Mouse (Mus musculus): ENCODE measurements around the gene Bcl11b. TPM values are rescaled to one million over a fixed set of nuclear protein-coding genes. Genes with fewer than 3 reads are reported as not detected.

Bcl11b gene
- polyA plus RNA-seq, 1 experiment from 2014 or later = 0.30 TPM

GRCm38 (mm10) chr12:107968331-107968730, 35.1 kb downstream of the Bcl11b start:
- Histone ChIP-seq H3K27ac (no peak overlapping the region), H3K4me2 (no peak overlapping the region), H3K4me1 (no peaks in the 10 kb centered on the region), H3K4me3 (no peak overlapping the region), H3K9ac (no peak overlapping the region), H3K36me3 (no peaks in the 10 kb centered on the region), H3K9me3 (replicated peaks) (no peaks in the 10 kb centered on the region), H3K27me3 (replicated peaks) (peaks cover 21% of the 10 kb centered on the region; the same call in 1 of the 2 replicates)
- 58% methylated on average over 3 of the region's 3 CpGs for WGBS (ENCODE audit: insufficient replicate concordance)
- ATAC-seq = no peak

DNA sequence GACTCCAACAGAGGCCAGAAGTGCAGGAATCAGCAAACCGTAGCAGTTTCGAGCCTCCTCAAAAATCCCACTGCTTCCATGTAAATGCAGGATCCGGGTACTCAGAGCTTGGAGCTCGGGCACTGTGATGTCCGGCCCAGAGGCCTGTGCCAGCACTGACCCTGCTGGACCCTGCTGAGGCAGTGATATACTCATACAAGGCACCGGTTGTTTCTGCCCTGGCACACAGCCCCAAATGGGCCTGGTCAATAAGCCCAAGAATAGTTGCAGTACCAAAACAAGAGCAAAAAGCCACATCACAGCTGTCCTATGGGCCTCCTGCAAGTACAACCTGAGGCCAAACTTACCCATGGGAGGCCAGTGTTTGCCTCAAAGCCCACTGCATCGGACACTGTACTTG, 36.4 kb downstream of the Bcl11b start:
- no peak overlapping the region for H3K9ac ChIP-seq
- H3K36me3 ChIP-seq = no peaks in the 10 kb centered on the region
- no peak overlapping the region for H3K27ac ChIP-seq
- peaks cover 8% of the 10 kb centered on the region; the same call in 1 of the 2 replicates for H3K27me3 ChIP-seq (replicated peaks)
- no peaks in the 10 kb centered on the region for H3K4me1 ChIP-seq
- ATAC-seq = no peak
- H3K4me3 ChIP-seq = no peak overlapping the region
- no peaks in the 10 kb centered on the region for H3K9me3 ChIP-seq (replicated peaks)
- H3K4me2 ChIP-seq = no peak overlapping the region
- 74% methylated on average over 7 of the region's 7 CpGs for WGBS (ENCODE audit: insufficient replicate concordance)

- Histone ChIP-seq H3K4me3 (no peak overlapping the region), H3K9ac (no peak overlapping the region), H3K4me1 (no peaks in the 10 kb centered on the region), H3K27ac (no peak overlapping the region), H3K4me2 (no peak overlapping the region), H3K9me3 (replicated peaks) (no peaks in the 10 kb centered on the region), H3K27me3 (replicated peaks) (no peaks in the 10 kb centered on the region), H3K36me3 (no peaks in the 10 kb centered on the region)
- WGBS (ENCODE audit: insufficient replicate concordance) = 67% methylated on average over 12 of the region's 12 CpGs
- no peak for ATAC-seq
Measured at GRCm38 (mm10) chr12:107965103-107965502, 38.3 kb downstream of the Bcl11b start.

GRCm38 (mm10) chr12:107964396-107965085, 38.9 kb downstream of the Bcl11b start:
- no peak for ATAC-seq
- H3K4me2 ChIP-seq = no peak overlapping the region
- no peaks in the 10 kb centered on the region for H3K9me3 ChIP-seq (replicated peaks)
- no peaks in the 10 kb centered on the region for H3K4me1 ChIP-seq
- H3K4me3 ChIP-seq = no peak overlapping the region
- no peak overlapping the region for H3K27ac ChIP-seq
- no peak overlapping the region for H3K9ac ChIP-seq
- H3K27me3 ChIP-seq (replicated peaks) = no peaks in the 10 kb centered on the region
- WGBS (ENCODE audit: insufficient replicate concordance) = 67% methylated on average over 14 of the region's 14 CpGs
- no peaks in the 10 kb centered on the region for H3K36me3 ChIP-seq

DNA sequence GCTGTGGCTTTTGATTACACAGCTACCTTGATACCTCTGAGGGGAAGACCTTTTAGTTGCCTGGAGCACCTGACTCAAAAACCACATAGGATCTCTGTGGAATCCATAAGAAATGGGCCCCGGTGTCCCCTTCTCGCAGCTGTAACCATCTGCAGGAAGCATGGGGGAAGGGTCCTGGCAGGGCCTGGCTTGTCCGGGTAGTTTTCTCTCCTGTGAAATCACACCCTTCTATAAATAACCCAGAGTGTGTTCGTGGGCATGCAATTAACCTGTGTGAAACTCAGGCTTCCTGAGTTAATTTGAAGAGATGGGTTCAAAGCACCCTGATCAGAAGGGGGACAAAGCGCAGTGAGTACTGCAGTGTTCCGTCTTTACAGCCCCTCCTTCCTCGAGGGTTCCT, 40.5 kb downstream of the Bcl11b start:
- no peak overlapping the region for H3K4me3 ChIP-seq
- WGBS (ENCODE audit: insufficient replicate concordance) = 50% methylated on average over 7 of the region's 7 CpGs
- no peaks in the 10 kb centered on the region for H3K27me3 ChIP-seq (replicated peaks)
- H3K4me2 ChIP-seq = no peak overlapping the region
- H3K9ac ChIP-seq = no peak overlapping the region
- H3K4me1 ChIP-seq = no peaks in the 10 kb centered on the region
- no peak for ATAC-seq
- no peak overlapping the region for H3K27ac ChIP-seq
- no peaks in the 10 kb centered on the region for H3K36me3 ChIP-seq
- no peaks in the 10 kb centered on the region for H3K9me3 ChIP-seq (replicated peaks)

DNA sequence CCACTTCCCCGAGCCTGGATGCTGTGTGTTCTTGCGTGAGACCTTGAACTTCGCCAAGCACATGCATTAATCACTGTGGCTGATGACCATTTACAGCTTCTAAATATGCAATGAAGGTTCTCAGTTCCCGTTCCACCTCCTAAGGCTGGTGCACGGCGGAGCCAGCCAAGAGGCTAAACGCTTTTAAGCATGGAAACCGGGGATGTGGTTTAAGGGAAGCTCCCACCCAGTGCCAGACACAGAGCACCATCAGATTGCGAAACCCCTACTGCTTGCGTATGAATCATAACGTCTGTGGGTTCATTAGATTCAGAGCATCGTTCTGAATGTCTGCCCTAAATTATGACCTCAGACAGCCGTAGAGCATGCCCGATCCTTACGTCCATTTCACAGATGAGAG, 41.6 kb downstream of the Bcl11b start:
- no peaks in the 10 kb centered on the region for H3K27me3 ChIP-seq (replicated peaks)
- no peaks in the 10 kb centered on the region for H3K4me1 ChIP-seq
- no peak overlapping the region for H3K4me2 ChIP-seq
- H3K27ac ChIP-seq = no peak overlapping the region
- H3K9me3 ChIP-seq (replicated peaks) = no peaks in the 10 kb centered on the region
- H3K36me3 ChIP-seq = no peaks in the 10 kb centered on the region
- 61% methylated on average over 15 of the region's 15 CpGs for WGBS (ENCODE audit: insufficient replicate concordance)
- H3K9ac ChIP-seq = no peak overlapping the region
- no peak for ATAC-seq
- H3K4me3 ChIP-seq = no peak overlapping the region

DNA sequence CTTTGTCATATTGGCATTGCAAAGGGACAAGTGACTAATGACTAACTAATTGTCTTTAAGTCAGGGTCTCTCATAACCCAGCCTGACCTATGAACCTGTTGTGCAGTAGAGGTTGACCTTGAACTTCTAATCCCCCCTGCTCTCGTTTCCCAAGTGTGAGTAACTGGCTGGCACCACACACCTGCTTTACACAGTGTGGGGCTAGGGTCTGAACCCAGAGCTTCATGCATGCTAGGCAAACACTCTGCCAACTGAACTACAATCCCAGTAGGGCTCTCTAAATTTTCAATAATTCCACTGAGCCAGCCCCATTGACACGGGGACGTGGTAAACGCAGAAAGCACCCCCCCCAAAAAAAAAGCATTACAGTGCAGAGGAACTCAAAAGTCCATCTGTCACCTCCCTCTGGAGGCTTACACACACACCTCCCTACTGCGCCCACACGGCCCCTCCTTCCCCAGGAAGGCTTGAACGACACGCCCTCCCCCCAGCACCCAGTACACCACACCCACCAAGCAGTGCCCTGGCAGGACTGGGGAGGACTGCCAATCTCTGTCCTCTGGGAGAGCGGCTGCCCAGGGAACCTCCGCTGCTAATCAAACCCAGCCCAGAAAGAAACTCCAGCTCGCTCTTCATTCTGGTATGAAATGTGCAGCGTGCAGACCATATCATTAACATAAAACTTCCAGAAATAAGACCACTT, 42.5 kb downstream of the Bcl11b start:
- no peaks in the 10 kb centered on the region for H3K4me1 ChIP-seq
- no peak overlapping the region for H3K4me2 ChIP-seq
- WGBS (ENCODE audit: insufficient replicate concordance) = 56% methylated on average over 12 of the region's 12 CpGs

DNA sequence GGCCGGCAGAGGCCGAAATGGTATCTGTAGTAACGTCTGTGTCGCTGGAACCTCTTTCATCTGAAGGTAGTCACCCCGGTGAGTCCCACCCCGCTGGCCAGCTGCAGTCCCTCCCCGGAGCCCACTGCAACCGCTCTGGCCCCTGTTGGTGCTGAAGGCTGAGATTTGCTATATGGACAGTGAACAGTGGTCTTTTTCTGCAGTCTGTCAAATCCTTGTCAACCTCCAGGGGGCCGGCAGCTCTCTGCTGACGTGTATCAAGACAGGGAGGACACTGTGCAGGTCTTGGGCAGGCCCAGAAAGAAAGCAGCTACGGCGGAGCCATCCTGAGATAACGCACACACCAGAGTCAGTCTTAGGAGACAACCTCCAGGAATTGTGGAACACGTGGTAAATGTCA, 43.0 kb downstream of the Bcl11b start:
- Histone ChIP-seq H3K27me3 (replicated peaks) (no peaks in the 10 kb centered on the region), H3K27ac (no peak overlapping the region), H3K36me3 (no peaks in the 10 kb centered on the region), H3K9ac (no peak overlapping the region), H3K4me2 (no peak overlapping the region), H3K4me1 (no peaks in the 10 kb centered on the region), H3K4me3 (no peak overlapping the region), H3K9me3 (replicated peaks) (no peaks in the 10 kb centered on the region)
- 64% methylated on average over 14 of the region's 14 CpGs for WGBS (ENCODE audit: insufficient replicate concordance)
- no peak for ATAC-seq

More for the DNA sequence above, 42.5 kb downstream of the Bcl11b start:
- no peak for ATAC-seq
- H3K36me3 ChIP-seq = no peaks in the 10 kb centered on the region
- no peak overlapping the region for H3K27ac ChIP-seq
- H3K27me3 ChIP-seq (replicated peaks) = no peaks in the 10 kb centered on the region
- H3K9me3 ChIP-seq (replicated peaks) = no peaks in the 10 kb centered on the region
- no peak overlapping the region for H3K9ac ChIP-seq
- no peak overlapping the region for H3K4me3 ChIP-seq

GRCm38 (mm10) chr12:107959872-107960271, 43.5 kb downstream of the Bcl11b start:
- 65% methylated on average over 8 of the region's 8 CpGs for WGBS (ENCODE audit: insufficient replicate concordance)
- ATAC-seq = no peak

DNA sequence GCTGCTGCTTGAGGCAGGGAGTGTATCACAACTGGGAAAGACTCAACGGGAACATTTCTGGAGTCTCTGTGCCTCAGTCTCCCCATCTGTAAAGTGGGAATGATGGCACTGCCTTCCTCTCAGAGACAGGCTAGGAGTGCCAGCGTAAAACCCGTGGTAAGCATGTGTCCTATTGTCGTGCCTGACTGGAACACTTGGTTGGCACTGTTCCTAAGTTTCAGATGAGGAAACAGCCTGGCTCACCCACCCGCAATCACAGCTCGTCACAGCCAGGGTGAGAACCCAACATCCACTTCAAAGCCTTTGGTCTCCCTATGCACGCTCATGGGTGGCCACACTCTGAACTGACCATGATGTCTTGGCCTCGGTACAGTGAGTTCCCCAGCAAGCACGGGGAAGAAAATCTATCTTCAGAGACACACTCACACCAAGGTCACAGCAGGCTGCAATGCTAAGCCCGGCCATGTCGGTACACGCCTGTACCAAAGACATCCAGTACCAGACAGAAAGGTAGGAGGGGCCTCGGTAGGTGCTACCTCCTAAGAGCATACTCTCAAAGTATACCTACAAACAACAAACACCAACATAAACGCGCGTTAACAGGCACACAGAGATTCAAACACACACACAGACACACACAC, 50.2 kb downstream of the Bcl11b start:
- no peak overlapping the region for H3K4me2 ChIP-seq
- 81% methylated on average over 16 of the region's 16 CpGs for WGBS (ENCODE audit: insufficient replicate concordance)

More at GRCm38 (mm10) chr12:107959872-107960271, 43.5 kb downstream of the Bcl11b start:
- H3K4me1 ChIP-seq = no peaks in the 10 kb centered on the region
- no peaks in the 10 kb centered on the region for H3K36me3 ChIP-seq
- H3K27me3 ChIP-seq (replicated peaks) = no peaks in the 10 kb centered on the region
- no peak overlapping the region for H3K4me2 ChIP-seq
- H3K9ac ChIP-seq = no peak overlapping the region
- H3K9me3 ChIP-seq (replicated peaks) = no peaks in the 10 kb centered on the region
- no peak overlapping the region for H3K27ac ChIP-seq
- no peak overlapping the region for H3K4me3 ChIP-seq

GRCm38 (mm10) chr12:107952318-107952724, 51.1 kb downstream of the Bcl11b start:
- no peak overlapping the region for H3K9ac ChIP-seq
- 77% methylated on average over 20 of the region's 20 CpGs for WGBS (ENCODE audit: insufficient replicate concordance)
- H3K27ac ChIP-seq = no peak overlapping the region
- H3K4me1 ChIP-seq = no peaks in the 10 kb centered on the region
- no peaks in the 10 kb centered on the region for H3K36me3 ChIP-seq
- ATAC-seq = no peak
- H3K27me3 ChIP-seq (replicated peaks) = no peaks in the 10 kb centered on the region; the same call in 1 of the 2 replicates
- no peaks in the 10 kb centered on the region for H3K9me3 ChIP-seq (replicated peaks)
- no peak overlapping the region for H3K4me2 ChIP-seq
- H3K4me3 ChIP-seq = no peak overlapping the region

More for the DNA sequence above, 50.2 kb downstream of the Bcl11b start:
- no peak overlapping the region for H3K27ac ChIP-seq
- H3K9ac ChIP-seq = no peak overlapping the region
- H3K4me3 ChIP-seq = no peak overlapping the region
- ATAC-seq = no peak
- H3K9me3 ChIP-seq (replicated peaks) = no peaks in the 10 kb centered on the region
- no peaks in the 10 kb centered on the region for H3K4me1 ChIP-seq
- H3K27me3 ChIP-seq (replicated peaks) = no peaks in the 10 kb centered on the region; the same call in 1 of the 2 replicates
- no peaks in the 10 kb centered on the region for H3K36me3 ChIP-seq

DNA sequence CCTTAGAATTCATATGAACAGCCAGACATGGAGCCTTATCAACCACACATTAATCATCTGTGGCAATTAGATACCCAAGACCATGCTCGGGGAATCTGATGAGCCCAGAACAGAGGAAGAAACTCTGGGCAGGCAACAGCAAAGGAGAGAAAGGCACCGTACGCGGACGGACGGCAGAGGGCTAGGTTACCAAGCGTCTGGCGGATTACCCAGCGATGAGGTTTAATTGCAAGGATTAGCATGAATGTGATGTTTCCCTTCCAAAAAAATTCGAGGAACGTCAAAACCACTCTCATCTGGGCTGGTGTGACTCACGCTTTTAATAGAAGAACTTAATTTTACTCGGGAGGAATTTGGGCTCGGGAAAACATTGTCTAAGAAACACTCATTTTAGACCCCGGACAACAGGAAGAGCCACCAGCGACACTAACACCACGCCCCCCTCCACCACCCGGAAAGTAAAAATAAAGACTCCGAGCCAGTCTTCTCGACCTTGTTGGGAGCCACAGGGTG, 52.7 kb downstream of the Bcl11b start:
- no peak for ATAC-seq
- Histone ChIP-seq H3K36me3 (no peaks in the 10 kb centered on the region), H3K4me3 (no peak overlapping the region), H3K9me3 (replicated peaks) (no peaks in the 10 kb centered on the region), H3K4me2 (no peak overlapping the region), H3K27me3 (replicated peaks) (no peaks in the 10 kb centered on the region; the same call in 1 of the 2 replicates), H3K4me1 (no peaks in the 10 kb centered on the region), H3K9ac (no peak overlapping the region), H3K27ac (no peak overlapping the region)
- WGBS (ENCODE audit: insufficient replicate concordance) = 57% methylated on average over 20 of the region's 20 CpGs

Measured in liver, embryonic 12.5 days (tissue).